ENCODE assay signal across 8 mouse cellular contexts in the genomic region with DNA sequence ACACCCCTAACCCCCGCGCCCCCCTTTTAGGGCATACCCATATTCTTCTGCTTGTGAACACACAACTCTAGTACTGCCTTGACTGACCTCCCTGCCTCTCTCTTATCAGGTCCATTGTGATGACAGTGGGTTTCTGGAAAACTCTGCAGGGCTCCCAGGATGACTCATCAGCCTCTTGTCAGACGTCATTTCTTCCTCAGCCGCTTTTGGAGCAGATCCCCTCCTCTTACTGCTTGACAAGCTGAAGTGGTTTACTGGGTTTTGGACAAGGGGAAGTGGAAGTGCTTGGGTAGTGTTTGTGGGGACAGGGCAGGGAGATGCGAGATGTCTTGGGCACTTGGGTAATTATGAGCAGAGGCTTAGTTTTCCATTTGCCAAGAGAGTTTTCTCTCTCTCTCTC.
A peak's percentile ranks its signal among the peaks of the same experiment; 100 is the strongest.
DNase-seq lines count a peak whose midpoint lies in the region; ATAC-seq and TF ChIP-seq lines count a peak whose summit lies in the region.
"Had no signal": no experiment of that assay in that cellular context is flagged by ENCODE, and none has a peak within 500 bp of the region (broad histone marks: within the 10 kb centered on the region; RNA-seq: fewer than 3 reads in every experiment).

No protein-coding gene starts in this region.

- no peaks in the 10 kb centered on the region for H3K9me3 ChIP-seq in heart, embryonic 12.5 days (replicated peaks)
- H3K9me3 ChIP-seq in hindbrain, embryonic 10.5 days = no peaks in the 10 kb centered on the region
- H3K9me3 ChIP-seq: lung, embryonic 15.5 days had no signal

- peak; percentile 62 for DNase-seq in NIH3T3 (ENCODE audit: low read depth)
- DNase-seq in lung, postnatal 10 days = peak; percentile 10
- DNase-seq in thymus, postnatal 25 days = no peak
- no peak for DNase-seq in thymus, postnatal 0 days (ENCODE audit: low spot score)
- no peak for DNase-seq in hindbrain, embryonic 10.5 days (ENCODE audit: low spot score)

- no peaks in the 10 kb centered on the region for H3K79me3 ChIP-seq in C2C12 (ENCODE audit: low read depth)

- no peaks in the 10 kb centered on the region for H3K27me3 ChIP-seq in C2C12 (ENCODE audit: control insufficient read depth, insufficient read depth, insufficient read length)
- H3K27me3 ChIP-seq in heart, embryonic 12.5 days (replicated peaks) = no peaks in the 10 kb centered on the region
- H3K27me3 ChIP-seq in hindbrain, embryonic 10.5 days (ENCODE audit: insufficient read depth, poor library complexity, severe bottlenecking) = no peaks in the 10 kb centered on the region
- H3K27me3 ChIP-seq: lung, embryonic 15.5 days had no signal

- ATAC-seq in heart, embryonic 12.5 days (ENCODE audit: insufficient number of reproducible peaks, low FRiP score) = peak; percentile 78

- TF ChIP-seq CTCF in C2C12 (IDR thresholded peaks at IDR 0.05; ENCODE audit: control insufficient read depth, insufficient read depth, insufficient read length) = no peak

- H3ac ChIP-seq in C2C12 (ENCODE audit: control insufficient read depth, insufficient read length, low read depth) = no peak overlapping the region

- peak overlapping the region; percentile 23; the same call in 1 of the 2 replicates for H3K4me2 ChIP-seq in heart, embryonic 12.5 days
- H3K4me2 ChIP-seq: lung, embryonic 15.5 days had no signal

- peaks cover 50% of the 10 kb centered on the region for H3K4me1 ChIP-seq in heart, embryonic 12.5 days (replicated peaks)
- peaks cover 20% of the 10 kb centered on the region for H3K4me1 ChIP-seq in hindbrain, embryonic 10.5 days (replicated peaks)
- H3K4me1 ChIP-seq: lung, embryonic 15.5 days had no signal

- no peaks in the 10 kb centered on the region for H3K79me2 ChIP-seq in C2C12 (ENCODE audit: control insufficient read depth, insufficient read depth)

- H3K4me3 ChIP-seq in C2C12 (ENCODE audit: insufficient read depth, poor library complexity, severe bottlenecking) = no peak overlapping the region
- H3K4me3 ChIP-seq in heart, embryonic 12.5 days = no peak overlapping the region
- no peak overlapping the region for H3K4me3 ChIP-seq in hindbrain, embryonic 10.5 days
- H3K4me3 ChIP-seq: lung, embryonic 15.5 days had no signal

- H3K27ac ChIP-seq in heart, embryonic 12.5 days (ENCODE audit: poor library complexity, severe bottlenecking) = peak overlapping the region; percentile 60; the same call in 1 of the 2 replicates
- no peak overlapping the region for H3K27ac ChIP-seq in hindbrain, embryonic 10.5 days
- H3K27ac ChIP-seq: lung, embryonic 15.5 days had no signal

- 33% methylated on average over 5 of the region's 5 CpGs for WGBS in heart, embryonic 12.5 days
- WGBS in hindbrain, embryonic 10.5 days = 81% methylated on average over 5 of the region's 5 CpGs

- H3K9ac ChIP-seq in heart, embryonic 12.5 days = no peak overlapping the region
- H3K9ac ChIP-seq: lung, embryonic 15.5 days had no signal

- H3K36me3 ChIP-seq in C2C12 (ENCODE audit: control insufficient read depth, insufficient read depth) = no peaks in the 10 kb centered on the region
- H3K36me3 ChIP-seq in heart, embryonic 12.5 days = no peaks in the 10 kb centered on the region
- H3K36me3 ChIP-seq in hindbrain, embryonic 10.5 days = no peaks in the 10 kb centered on the region
- H3K36me3 ChIP-seq: lung, embryonic 15.5 days had no signal

TF ChIP-seq in C2C12, 6 proteins besides CTCF, POLR2A, EP300 and RAD21:
- TF ChIP-seq FOSL1 (IDR thresholded peaks at IDR 0.05; ENCODE audit: insufficient read depth, low read length, poor library complexity, severe bottlenecking) = peak; percentile 11
- peak; percentile 6 for TF ChIP-seq MYOD1 (IDR thresholded peaks at IDR 0.05; ENCODE audit: control insufficient read depth, insufficient read length, low read depth)
- TF ChIP-seq MAX (IDR thresholded peaks at IDR 0.05) = no peak

Comparison
In these comparisons a context has a peak if more than half of its experiments do, and no peak if none do; other contexts are left out.
1. DNase-seq: peak in NIH3T3 (single experiment) and lung, postnatal 10 days (single experiment); none in thymus, postnatal 25 days (single experiment), thymus, postnatal 0 days (single experiment) and hindbrain, embryonic 10.5 days (single experiment).